Mouse (Mus musculus) gastrocnemius, adult 2 months (tissue): ENCODE results near the gene Gse1. TPM values are rescaled to one million over a fixed set of nuclear protein-coding genes. Genes with fewer than 3 reads are reported as not detected.

Experiments
- DNase-seq: peaks from one replicate; pipeline ENCODE4 v3.0.0; 2022
- H3K27ac ChIP-seq: fragments of 200-600 bp; 2 replicates; pipeline ENCODE4 v1.8.1; 2022; ENCODE audit warnings: mild to moderate bottlenecking
- H3K4me3 ChIP-seq: fragments of 200-600 bp; 2 replicates; pipeline ENCODE4 v1.8.1; 2022; ENCODE audit warnings: mild to moderate bottlenecking, moderate library complexity
- CTCF ChIP-seq: fragments of 200-600 bp; IDR thresholded peaks from 2 replicates; pipeline ENCODE4 v1.8.1; 2022; ENCODE audit warnings: antibody characterized with exemption, mild to moderate bottlenecking, moderate library complexity
- intact Hi-C: fragments of 180-260 bp; cut with DNase I; formaldehyde crosslinking; loops from one replicate; pipeline ENCODE4 v1.15.1; 2025
- total RNA-seq, 2 experiments: library from RNA; stranded (reverse); gene quantifications; 2 replicates each; pipeline ENCODE4 v1.2.3; 2021

Gene Gse1
- total RNA-seq, 2 experiments from 2014 or later, result 26.5 to 37.3 TPM

GRCm38 (mm10) chr8:120297000-120297399 lies 68.7 kb downstream of the Gse1 start:
- intact Hi-C loops, result no loop called here
- DNase-seq, result no peak
- TF ChIP-seq CTCF, result no peak
- no peak overlapping the region for H3K4me3 ChIP-seq
- H3K27ac ChIP-seq, result no peak overlapping the region

- intact Hi-C loops, result no loop called here
- H3K27ac ChIP-seq, result peak overlapping the region; percentile 43; the same call in 1 of the 2 replicates
Observed at GRCm38 (mm10) chr8:120298601-120299532, 70.6 kb downstream of the Gse1 start.

GRCm38 (mm10) chr8:120300601-120301141 lies 72.4 kb downstream of the Gse1 start:
- H3K4me3 ChIP-seq, result peak overlapping the region; percentile 33; the same call in 1 of the 2 replicates
- peak; percentile 85 for DNase-seq
- peak overlapping the region; percentile 78 for H3K27ac ChIP-seq
- TF ChIP-seq CTCF, result peak; percentile 97; the same call in 1 of the 2 replicates
- intact Hi-C loops, result loop anchor here (5.0 kb wide), 1 partner anchor 297 kb away; no protein-coding TSS in a partner anchor

More at GRCm38 (mm10) chr8:120298601-120299532, 70.6 kb downstream of the Gse1 start:
- no peak for DNase-seq
- H3K4me3 ChIP-seq, result no peak overlapping the region
- no peak for TF ChIP-seq CTCF

GRCm38 (mm10) chr8:120302941-120303675 lies 74.9 kb downstream of the Gse1 start:
- Histone ChIP-seq H3K4me3 (no peak overlapping the region), H3K27ac (0 out of 2 replicates have a peak overlapping the region, but pooled peaks have one; percentile 20)
- intact Hi-C loops, result loop anchor here (5.0 kb wide), 1 partner anchor 294 kb away; no protein-coding TSS in a partner anchor
- DNase-seq, result no peak
- TF ChIP-seq CTCF, result no peak

- no peak for TF ChIP-seq CTCF
- intact Hi-C loops, result loop anchor here (5.0 kb wide), 1 partner anchor 293 kb away; no protein-coding TSS in a partner anchor
- no peak overlapping the region for H3K27ac ChIP-seq
- H3K4me3 ChIP-seq, result no peak overlapping the region
- no peak for DNase-seq
Observed at GRCm38 (mm10) chr8:120304097-120304496, 75.8 kb downstream of the Gse1 start.

- no peak for TF ChIP-seq CTCF
- no peak overlapping the region for H3K4me3 ChIP-seq
Observed at GRCm38 (mm10) chr8:120305800-120306385, 77.6 kb downstream of the Gse1 start.

GRCm38 (mm10) chr8:120307103-120307502 lies 78.8 kb downstream of the Gse1 start:
- TF ChIP-seq CTCF, result no peak

More at GRCm38 (mm10) chr8:120305800-120306385, 77.6 kb downstream of the Gse1 start:
- H3K27ac ChIP-seq, result no peak overlapping the region
- intact Hi-C loops, result no loop called here
- no peak for DNase-seq

GRCm38 (mm10) chr8:120307528-120307927 lies 79.3 kb downstream of the Gse1 start:
- TF ChIP-seq CTCF, result no peak
- no peak overlapping the region for H3K4me3 ChIP-seq
- H3K27ac ChIP-seq, result peak overlapping the region; percentile 79; the same call in 1 of the 2 replicates
- DNase-seq, result no peak
- intact Hi-C loops, result no loop called here

More at GRCm38 (mm10) chr8:120307103-120307502, 78.8 kb downstream of the Gse1 start:
- Histone ChIP-seq H3K27ac (no peak overlapping the region), H3K4me3 (no peak overlapping the region)
- no peak for DNase-seq
- intact Hi-C loops, result no loop called here

GRCm38 (mm10) chr8:120308131-120308530 lies 79.9 kb downstream of the Gse1 start:
- no peak overlapping the region for H3K4me3 ChIP-seq
- DNase-seq, result peak; percentile 64
- intact Hi-C loops, result no loop called here
- peak overlapping the region; percentile 79 for H3K27ac ChIP-seq
- TF ChIP-seq CTCF, result no peak

- DNase-seq, result peak; percentile 84
- intact Hi-C loops, result no loop called here
- Histone ChIP-seq H3K4me3 (peak overlapping the region; percentile 29), H3K27ac (peak overlapping the region; percentile 79)
- TF ChIP-seq CTCF, result no peak
Observed at GRCm38 (mm10) chr8:120308553-120308952, 80.3 kb downstream of the Gse1 start.

- peak overlapping the region; percentile 79 for H3K27ac ChIP-seq
- H3K4me3 ChIP-seq, result peak overlapping the region; percentile 32
- DNase-seq, result peak; percentile 89
- TF ChIP-seq CTCF, result no peak
- intact Hi-C loops, result no loop called here
Observed at GRCm38 (mm10) chr8:120309326-120309725, 81.1 kb downstream of the Gse1 start.

GRCm38 (mm10) chr8:120310063-120310462 lies 81.8 kb downstream of the Gse1 start:
- H3K4me3 ChIP-seq, result no peak overlapping the region
- intact Hi-C loops, result no loop called here
- no peak for TF ChIP-seq CTCF
- no peak for DNase-seq
- H3K27ac ChIP-seq, result peak overlapping the region; percentile 79; the same call in 1 of the 2 replicates
